Mouse (Mus musculus): Measurements from ENCODE around the gene Ccdc91.

DNA sequence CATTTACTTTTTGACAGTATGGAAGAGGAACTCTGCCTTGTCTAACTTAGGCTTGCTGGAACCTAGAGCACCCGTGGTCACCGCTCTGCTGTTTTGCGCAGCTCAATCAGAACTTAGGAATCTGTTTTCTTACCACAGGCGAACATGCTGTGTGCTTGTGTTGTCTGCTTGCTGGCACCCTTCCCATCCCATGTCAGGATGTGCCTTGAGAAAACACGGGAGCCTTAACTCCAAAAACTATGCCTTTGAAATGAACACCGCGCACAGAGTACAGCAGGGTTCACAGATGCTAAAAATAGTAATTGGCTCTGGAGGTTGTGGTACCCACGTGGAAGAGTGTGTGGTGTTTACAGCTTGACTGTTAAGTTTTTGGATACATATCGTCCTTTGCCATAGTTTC is 30.4 kb downstream of the Ccdc91 start:
- TF ChIP-seq CTCF (IDR thresholded peaks at IDR 0.05; ENCODE audit: low read depth, low read length) (no peak), POLR2A (IDR thresholded peaks at IDR 0.05; ENCODE audit: extremely low read depth, insufficient read depth, low read length) (no peak)

All from liver, adult 2 months (tissue).